Mouse (Mus musculus) neural tube, embryonic 13.5 days (tissue): Measurements from ENCODE around the gene Meis1. TPM values are rescaled to one million over a fixed set of nuclear protein-coding genes. Genes with fewer than 3 reads are reported as not detected.

ENCODE experiments used
- ATAC-seq: fragments of 200-750 bp; cut with Nextera tagmentation; 2 replicates; pipeline ENCODE4 v1.8.0; 2017; ENCODE audit warnings: low read depth, mild to moderate bottlenecking, moderate TSS enrichment, moderate library complexity
- H3K27ac ChIP-seq: fragments of 300-500 bp; sonication (generic); replicated peaks from 2 replicates; pipeline ENCODE4 v1.5.1; 2015; ENCODE audit warnings: moderate library complexity, mild to moderate bottlenecking, inconsistent platforms
- H3K27me3 ChIP-seq: fragments of 300-500 bp; sonication (generic); 2 replicates; pipeline ENCODE4 v1.6.1; 2015; ENCODE audit warnings: mild to moderate bottlenecking, inconsistent platforms
- H3K36me3 ChIP-seq: fragments of 300-500 bp; sonication (generic); 2 replicates; pipeline ENCODE4 v1.6.1; 2015; ENCODE audit warnings: mild to moderate bottlenecking, inconsistent platforms
- H3K4me1 ChIP-seq: fragments of 300-500 bp; sonication (generic); replicated peaks from 2 replicates; pipeline ENCODE4 v1.6.1; 2015; ENCODE audit warnings: inconsistent platforms
- H3K4me2 ChIP-seq: fragments of 300-500 bp; sonication (generic); 2 replicates; pipeline ENCODE4 v1.6.1; 2015; ENCODE audit warnings: inconsistent platforms, mild to moderate bottlenecking, moderate library complexity
- H3K4me3 ChIP-seq: fragments of 300-500 bp; sonication (generic); 2 replicates; pipeline ENCODE4 v1.5.1; 2015; ENCODE audit warnings: mild to moderate bottlenecking, inconsistent platforms
- H3K9ac ChIP-seq: fragments of 300-500 bp; sonication (generic); 2 replicates; pipeline ENCODE4 v1.6.1; 2015; ENCODE audit warnings: moderate library complexity, mild to moderate bottlenecking, inconsistent platforms
- H3K9me3 ChIP-seq: fragments of 300-500 bp; sonication (generic); 2 replicates; pipeline ENCODE4 v1.6.1; 2016; ENCODE audit warnings: inconsistent platforms
- WGBS: fragments of 180-500 bp; shearing (Covaris S2); methylation state at CpG from one replicate; pipeline ENCODE4 v1.1.7; 2015; 5-methylcytosine and 5-hydroxymethylcytosine counted together
- polyA plus RNA-seq: library from polyadenylated mRNA; unstranded; fragments of >200 nt; fragmentation: Nextera tagmentation; extraction: Ambion mirVana; gene quantifications from 2 replicates; pipeline ENCODE4 v1.2.1, GENCODE M21; 2015

Meis1 gene
- polyA plus RNA-seq, 1 experiment from 2014 or later = 159 TPM

DNA sequence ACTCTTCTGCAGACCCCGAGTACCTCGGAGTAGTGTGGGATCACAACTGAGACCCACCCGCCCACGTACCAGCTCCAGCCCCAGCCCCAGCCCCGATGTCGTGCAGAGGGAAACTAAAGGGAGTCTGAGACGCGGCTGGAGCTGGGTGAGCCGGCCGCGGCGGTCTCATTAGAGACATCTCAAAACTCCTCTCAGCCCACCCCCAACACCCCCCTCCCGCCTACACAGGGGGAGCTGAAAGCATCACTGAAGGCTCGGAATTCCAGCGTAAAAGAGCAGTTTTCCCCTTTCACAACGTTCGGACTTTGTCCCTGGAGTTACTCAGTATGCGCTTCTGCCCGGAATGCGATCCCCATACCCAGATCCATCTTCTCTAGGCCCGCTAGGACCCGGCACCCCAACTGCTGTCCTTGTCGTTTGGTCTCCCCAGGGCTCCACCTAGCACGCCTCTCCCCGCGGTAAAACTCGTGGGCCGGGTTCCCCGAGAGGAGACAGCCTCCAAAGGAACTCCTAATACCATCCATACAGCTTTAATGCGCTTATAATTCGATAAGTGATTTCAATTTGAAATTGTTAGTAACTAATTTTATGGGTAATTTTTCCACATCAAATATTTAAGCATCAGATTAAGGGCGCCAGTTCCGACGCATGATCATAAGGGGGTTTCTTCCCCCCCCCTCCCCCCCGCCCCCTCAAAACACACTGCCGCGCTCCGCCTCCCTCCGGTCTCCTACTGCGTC, 141.7 kb downstream of the Meis1 start:
- H3K4me3 ChIP-seq = peak overlapping the region; percentile 42
- peak overlapping the region; percentile 89 for H3K4me2 ChIP-seq
- peaks cover 6% of the 10 kb centered on the region; the same call in 1 of the 2 replicates for H3K36me3 ChIP-seq
- WGBS = 0% methylated on average over 40 of the region's 40 CpGs
- peaks cover 79% of the 10 kb centered on the region for H3K4me1 ChIP-seq
- ATAC-seq = peak; percentile 40
- peak overlapping the region; percentile 67 for H3K9ac ChIP-seq
- no peaks in the 10 kb centered on the region for H3K27me3 ChIP-seq
- H3K9me3 ChIP-seq = no peaks in the 10 kb centered on the region
- H3K27ac ChIP-seq = peak overlapping the region; percentile 96

DNA sequence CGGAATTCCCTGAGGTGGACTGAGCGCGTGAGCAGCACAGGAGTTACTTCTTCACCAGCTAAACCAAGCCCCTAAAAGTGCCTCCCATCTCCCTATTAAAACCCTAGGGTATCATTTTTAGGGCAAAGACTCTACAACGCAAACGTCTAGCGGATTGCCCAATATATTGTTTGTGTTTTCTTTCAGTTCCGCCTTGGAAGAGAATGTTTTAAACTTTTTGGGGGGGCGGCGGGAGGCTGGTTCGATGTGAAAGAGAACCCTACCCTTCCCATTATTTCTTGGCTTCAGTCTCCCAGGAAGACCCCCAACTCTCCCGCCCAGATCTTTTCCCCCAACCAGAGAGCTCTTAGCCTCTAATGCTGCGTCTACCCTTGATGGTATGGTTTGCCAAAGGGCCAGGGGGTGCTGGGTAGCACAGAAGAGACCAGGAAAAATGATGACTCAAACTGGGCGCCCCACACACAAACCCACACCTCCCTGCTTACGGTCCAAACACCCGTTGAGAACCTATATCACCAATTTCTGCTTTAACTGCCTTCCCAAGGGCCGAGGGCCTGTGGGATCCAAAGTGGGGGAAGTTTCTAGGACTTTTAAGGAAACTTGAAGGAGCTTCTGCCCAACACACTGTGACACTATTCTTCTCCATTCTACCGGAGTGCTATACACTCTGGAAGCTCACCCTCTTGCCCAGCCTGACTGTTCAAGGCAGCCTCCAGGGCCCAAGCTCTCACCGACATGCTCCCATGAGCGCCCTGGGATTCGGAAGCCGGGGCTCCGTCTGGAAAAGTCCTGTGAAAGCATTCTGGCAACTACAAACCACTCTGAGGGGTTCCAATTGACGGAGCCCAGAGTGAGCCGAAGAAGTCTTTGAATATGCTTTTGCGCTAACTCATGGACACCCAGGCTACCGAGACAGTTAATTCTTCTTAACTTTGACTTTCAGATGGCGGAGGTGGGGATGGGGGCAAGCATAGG, 142.6 kb downstream of the Meis1 start:
- Histone ChIP-seq H3K9me3 (no peaks in the 10 kb centered on the region), H3K4me3 (peak overlapping the region; percentile 42), H3K27ac (peak overlapping the region; percentile 96), H3K9ac (peak overlapping the region; percentile 67), H3K36me3 (no peaks in the 10 kb centered on the region), H3K4me2 (peak overlapping the region; percentile 89), H3K27me3 (no peaks in the 10 kb centered on the region), H3K4me1 (peaks cover 77% of the 10 kb centered on the region)
- ATAC-seq = no peak
- WGBS = 6% methylated on average over 27 of the region's 27 CpGs

- Histone ChIP-seq H3K36me3 (no peaks in the 10 kb centered on the region), H3K4me3 (peak overlapping the region; percentile 24), H3K27ac (peak overlapping the region; percentile 96), H3K9me3 (no peaks in the 10 kb centered on the region), H3K4me1 (peaks cover 77% of the 10 kb centered on the region), H3K27me3 (no peaks in the 10 kb centered on the region), H3K4me2 (peak overlapping the region; percentile 89), H3K9ac (peak overlapping the region; percentile 67)
- no peak for ATAC-seq
- WGBS = under 1% methylated on average over 27 of the region's 27 CpGs
Observed at GRCm38 (mm10) chr11:18875001-18875902, 143.5 kb downstream of the Meis1 start.

DNA sequence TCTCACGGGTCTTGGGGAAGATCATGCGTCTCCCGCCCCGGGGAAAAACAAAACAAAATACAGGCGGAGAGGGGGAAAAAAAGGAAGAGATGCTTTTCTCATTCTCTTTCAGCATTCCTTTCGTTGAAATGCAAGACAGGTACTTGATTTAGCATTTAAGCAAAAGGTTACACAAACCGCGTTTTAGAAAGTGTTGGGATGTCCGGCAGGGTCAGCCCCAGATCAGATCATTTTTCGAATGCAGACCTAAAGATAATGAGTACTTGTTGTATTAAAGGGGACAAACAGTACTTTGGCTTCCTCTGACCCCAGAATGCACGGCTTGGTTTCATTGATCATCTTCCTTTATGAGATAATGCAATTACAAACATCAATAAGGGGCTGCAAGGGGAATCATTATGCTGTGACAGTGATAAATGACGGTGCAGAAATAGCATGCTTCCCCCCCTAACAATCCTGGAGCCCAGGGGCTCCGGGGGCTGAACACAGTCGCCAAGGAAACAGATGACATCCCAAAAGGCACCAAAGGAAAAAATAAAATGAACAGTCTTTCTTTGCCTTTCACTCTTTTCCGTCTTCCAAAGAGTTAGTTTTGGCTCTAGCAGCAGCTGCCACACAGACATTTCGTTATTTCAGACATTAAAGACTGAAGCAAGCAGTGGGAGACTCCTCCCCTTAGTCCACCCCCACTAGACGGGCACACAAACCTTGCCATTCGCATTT, 144.3 kb downstream of the Meis1 start:
- H3K9me3 ChIP-seq = no peaks in the 10 kb centered on the region
- no peak for ATAC-seq

GRCm38 (mm10) chr11:18873451-18874277, 145.1 kb downstream of the Meis1 start:
- Histone ChIP-seq H3K4me3 (peak overlapping the region; percentile 24; the same call in 1 of the 2 replicates), H3K4me2 (peak overlapping the region; percentile 89), H3K4me1 (peaks cover 67% of the 10 kb centered on the region), H3K36me3 (no peaks in the 10 kb centered on the region), H3K9me3 (no peaks in the 10 kb centered on the region), H3K27ac (peak overlapping the region; percentile 96), H3K27me3 (no peaks in the 10 kb centered on the region), H3K9ac (peak overlapping the region; percentile 67)
- ATAC-seq = no peak
- 3% methylated on average over 9 of the region's 9 CpGs for WGBS

More for the DNA sequence above, 144.3 kb downstream of the Meis1 start:
- Histone ChIP-seq H3K9ac (peak overlapping the region; percentile 67), H3K4me2 (peak overlapping the region; percentile 89), H3K4me3 (peak overlapping the region; percentile 24), H3K27me3 (no peaks in the 10 kb centered on the region), H3K36me3 (no peaks in the 10 kb centered on the region), H3K4me1 (peaks cover 74% of the 10 kb centered on the region), H3K27ac (peak overlapping the region; percentile 96)
- WGBS = under 1% methylated on average over 18 of the region's 18 CpGs

GRCm38 (mm10) chr11:18872793-18873192, 146.0 kb downstream of the Meis1 start:
- peaks cover 60% of the 10 kb centered on the region for H3K4me1 ChIP-seq
- no peak overlapping the region for H3K4me3 ChIP-seq
- no peak for ATAC-seq
- no peaks in the 10 kb centered on the region for H3K9me3 ChIP-seq
- H3K9ac ChIP-seq = no peak overlapping the region
- no peaks in the 10 kb centered on the region for H3K27me3 ChIP-seq
- no peak overlapping the region; the same call in 1 of the 2 replicates for H3K27ac ChIP-seq
- peak overlapping the region; percentile 94 for H3K4me2 ChIP-seq
- no peaks in the 10 kb centered on the region for H3K36me3 ChIP-seq
- WGBS = 12% methylated on average over 3 of the region's 3 CpGs

- H3K4me3 ChIP-seq = peak overlapping the region; percentile 47
- peak overlapping the region; percentile 85 for H3K9ac ChIP-seq
- WGBS = 4% methylated on average over 11 of the region's 12 CpGs
- H3K27ac ChIP-seq = peak overlapping the region; percentile 98
- no peaks in the 10 kb centered on the region for H3K36me3 ChIP-seq
- no peak for ATAC-seq
- H3K9me3 ChIP-seq = no peaks in the 10 kb centered on the region
- H3K27me3 ChIP-seq = no peaks in the 10 kb centered on the region
- H3K4me2 ChIP-seq = peak overlapping the region; percentile 94
- peaks cover 62% of the 10 kb centered on the region for H3K4me1 ChIP-seq
Observed at GRCm38 (mm10) chr11:18872118-18872751, 146.6 kb downstream of the Meis1 start.

- H3K36me3 ChIP-seq = no peaks in the 10 kb centered on the region
- peak; percentile 40 for ATAC-seq
- peak overlapping the region; percentile 94 for H3K4me2 ChIP-seq
- WGBS = under 1% methylated on average over 58 of the region's 58 CpGs
- H3K9ac ChIP-seq = peak overlapping the region; percentile 85
- H3K27me3 ChIP-seq = no peaks in the 10 kb centered on the region
- H3K27ac ChIP-seq = peak overlapping the region; percentile 98
- H3K9me3 ChIP-seq = no peaks in the 10 kb centered on the region
- peak overlapping the region; percentile 47 for H3K4me3 ChIP-seq
- peaks cover 54% of the 10 kb centered on the region for H3K4me1 ChIP-seq
Observed at GRCm38 (mm10) chr11:18871170-18872081, 147.4 kb downstream of the Meis1 start.

GRCm38 (mm10) chr11:18870121-18870931, 148.5 kb downstream of the Meis1 start:
- no peaks in the 10 kb centered on the region for H3K9me3 ChIP-seq
- H3K4me2 ChIP-seq = peak overlapping the region; percentile 94
- WGBS = 2% methylated on average over 25 of the region's 25 CpGs
- H3K27ac ChIP-seq = peak overlapping the region; percentile 98
- H3K4me1 ChIP-seq = peaks cover 43% of the 10 kb centered on the region
- peak; percentile 44 for ATAC-seq
- peak overlapping the region; percentile 47 for H3K4me3 ChIP-seq
- H3K9ac ChIP-seq = peak overlapping the region; percentile 85
- no peaks in the 10 kb centered on the region for H3K27me3 ChIP-seq
- no peaks in the 10 kb centered on the region for H3K36me3 ChIP-seq
